Mouse (Mus musculus) kidney, adult 2 months (tissue): ENCODE data around the gene Lpar6. TPM values are rescaled to one million over a fixed set of nuclear protein-coding genes. Genes with fewer than 3 reads are reported as not detected.
A peak's percentile ranks its signal among the peaks of the same experiment; 100 is the strongest.

Source experiments
- DNase-seq: peaks from one replicate; pipeline ENCODE4 v3.0.0; 2021
- H3K27ac ChIP-seq: fragments of 200-500 bp; 2 replicates; pipeline ENCODE4 v1.5.1; 2012; ENCODE audit warnings: low read depth, low read length, control low read depth, inconsistent platforms; ENCODE audit not compliant: insufficient read depth
- H3K27me3 ChIP-seq: fragments of 200-500 bp; replicated peaks from 2 replicates; pipeline ENCODE4 v1.6.1; 2012; ENCODE audit warnings: mild to moderate bottlenecking, moderate library complexity, low read length, inconsistent platforms; ENCODE audit not compliant: control insufficient read depth, insufficient read depth
- H3K36me3 ChIP-seq: fragments of 200-500 bp; 2 replicates; pipeline ENCODE4 v1.6.1; 2012; ENCODE audit warnings: mild to moderate bottlenecking, moderate library complexity, low read length, inconsistent platforms; ENCODE audit not compliant: control insufficient read depth, insufficient read depth
- H3K4me1 ChIP-seq: fragments of 200-500 bp; 2 replicates; pipeline ENCODE4 v1.6.1; 2011; ENCODE audit warnings: low read length; ENCODE audit not compliant: control insufficient read depth, insufficient read depth
- H3K4me3 ChIP-seq: fragments of 200-500 bp; 2 replicates; pipeline ENCODE4 v1.5.1; 2011; ENCODE audit warnings: mild to moderate bottlenecking, low read depth, low read length, control low read depth; ENCODE audit not compliant: insufficient read depth
- CTCF ChIP-seq: fragments of 200-500 bp; conservative IDR thresholded peaks from 2 replicates; pipeline ENCODE4 v1.5.1; 2011; ENCODE audit warnings: low read depth, mild to moderate bottlenecking, control low read depth, low read length, moderate library complexity, mixed read lengths; ENCODE audit not compliant: insufficient read depth, insufficient read length
- POLR2A ChIP-seq: fragments of 200-500 bp; IDR thresholded peaks from one replicate; pipeline ENCODE4 v1.6.1; 2011; ENCODE audit warnings: low read depth, low read length, control low read depth
- WGBS: fragments of 180-500 bp; shearing (Covaris S2); methylation state at CpG from one replicate; pipeline ENCODE4 v1.1.7; 2018; 5-methylcytosine and 5-hydroxymethylcytosine counted together
- polyA plus RNA-seq: library from polyadenylated mRNA; depleted of rRNA; stranded (reverse); fragments of >200 nt; gene quantifications from 2 replicates; pipeline ENCODE4 v1.2.3, GENCODE M21; 2012; rRNA removed

Gene Lpar6
- polyA plus RNA-seq, 1 experiment: 3.1 TPM

- Histone ChIP-seq H3K27me3 (no peaks in the 10 kb centered on the region), H3K36me3 (peaks cover 1% of the 10 kb centered on the region), H3K4me1 (no peaks in the 10 kb centered on the region; the same call in 1 of the 2 replicates), H3K4me3 (no peak overlapping the region), H3K27ac (no peak overlapping the region)
- WGBS: 89% methylated on average over 6 of the region's 6 CpGs
- DNase-seq: no peak
- TF ChIP-seq POLR2A (no peak), CTCF (no peak)
These were observed 41.4 kb downstream of the Lpar6 start for GRCm38 (mm10) chr14:73279096-73279495.

GRCm38 (mm10) chr14:73280996-73281395, 43.3 kb downstream of the Lpar6 start:
- H3K4me3 ChIP-seq: no peak overlapping the region
- WGBS: 2% methylated on average over 1 of the region's 1 CpGs
- peak; percentile 47 for DNase-seq

GRCm38 (mm10) chr14:73289915-73290314, 52.2 kb downstream of the Lpar6 start:
- Histone ChIP-seq H3K4me3 (no peak overlapping the region), H3K27me3 (no peaks in the 10 kb centered on the region), H3K36me3 (peaks cover 5% of the 10 kb centered on the region; the same call in 1 of the 2 replicates), H3K27ac (no peak overlapping the region), H3K4me1 (no peaks in the 10 kb centered on the region)
- TF ChIP-seq CTCF (no peak), POLR2A (no peak)
- 90% methylated on average over 2 of the region's 2 CpGs for WGBS
- no peak for DNase-seq

More at GRCm38 (mm10) chr14:73280996-73281395, 43.3 kb downstream of the Lpar6 start:
- H3K4me1 ChIP-seq: no peaks in the 10 kb centered on the region; the same call in 1 of the 2 replicates
- no peaks in the 10 kb centered on the region for H3K27me3 ChIP-seq
- no peaks in the 10 kb centered on the region; the same call in none of the 2 replicates for H3K36me3 ChIP-seq
- H3K27ac ChIP-seq: no peak overlapping the region
- peak; percentile 68 for TF ChIP-seq CTCF
- no peak for TF ChIP-seq POLR2A

- no peak for TF ChIP-seq CTCF
- TF ChIP-seq POLR2A: no peak
- Histone ChIP-seq H3K4me3 (no peak overlapping the region), H3K27me3 (no peaks in the 10 kb centered on the region), H3K36me3 (peaks cover 5% of the 10 kb centered on the region; the same call in 1 of the 2 replicates), H3K4me1 (no peaks in the 10 kb centered on the region), H3K27ac (no peak overlapping the region)
- DNase-seq: no peak
- WGBS: 60% methylated on average over 1 of the region's 1 CpGs
These were observed 54.7 kb downstream of the Lpar6 start for GRCm38 (mm10) chr14:73292434-73292833.

Other genes with a start within 250 kb of the Lpar6 start
- 2.6 and 3.8 TPM in 2 replicates for gene Cysltr2, start 188.8 kb upstream of the Lpar6 start, polyA plus RNA-seq
- gene Rcbtb2, start 114.9 kb upstream of the Lpar6 start, polyA plus RNA-seq: 32.3 and 33.2 TPM in 2 replicates
- 6.8 and 8.3 TPM in 2 replicates for gene Rb1, start 87.9 kb downstream of the Lpar6 start, polyA plus RNA-seq
- gene Itm2b, start 147.4 kb downstream of the Lpar6 start, polyA plus RNA-seq: 2,034 and 2,219 TPM in 2 replicates